Mouse (Mus musculus): ENCODE results near the gene Hbb-bh1.
A peak's percentile ranks its signal among the peaks of the same experiment; 100 is the strongest.
"Not testable (repeated sequence)": the region's sequence is repeated elsewhere in the genome, so short reads cannot be mapped to it uniquely, and the experiment has no call there.

Gene Hbb-bh1

GRCm38 (mm10) chr7:103843034-103843433 is at the start of gene Hbb-bh1:
Gene Hbb-bh1, minus strand, starts transcription at chr7:103843164.
- peak; percentile 36 for DNase-seq (ENCODE audit: low spot score)

- DNase-seq (ENCODE audit: low spot score): no peak
Measured at GRCm38 (mm10) chr7:103886152-103886551, 43.2 kb upstream of the Hbb-bh1 start, which contains the start of gene Olfr66. Gene Olfr66, minus strand, starts transcription at chr7:103886252.

- no peak for DNase-seq (ENCODE audit: low spot score)
Measured at GRCm38 (mm10) chr7:103877093-103877492, 34.1 kb upstream of the Hbb-bh1 start.

- DNase-seq (ENCODE audit: low spot score): no peak
Measured at GRCm38 (mm10) chr7:103874451-103874850, 31.5 kb upstream of the Hbb-bh1 start.

GRCm38 (mm10) chr7:103873064-103873463 is 30.1 kb upstream of the Hbb-bh1 start:
- DNase-seq (ENCODE audit: low spot score): no peak

- no peak for DNase-seq (ENCODE audit: low spot score)
Measured at GRCm38 (mm10) chr7:103870667-103871066, 27.7 kb upstream of the Hbb-bh1 start.

- peak; percentile 17 for DNase-seq (ENCODE audit: low spot score)
Measured at GRCm38 (mm10) chr7:103865716-103866115, 22.8 kb upstream of the Hbb-bh1 start.

- no peak for DNase-seq (ENCODE audit: low spot score)
Measured at GRCm38 (mm10) chr7:103861531-103861930, 18.6 kb upstream of the Hbb-bh1 start.

GRCm38 (mm10) chr7:103860855-103861254 is 17.9 kb upstream of the Hbb-bh1 start:
- peak; percentile 66 for DNase-seq (ENCODE audit: low spot score)

- peak; percentile 41 for DNase-seq (ENCODE audit: low spot score)
Measured at GRCm38 (mm10) chr7:103859076-103859475, 16.1 kb upstream of the Hbb-bh1 start.

- no peak for DNase-seq (ENCODE audit: low spot score)
Measured at GRCm38 (mm10) chr7:103854669-103855068, 11.7 kb upstream of the Hbb-bh1 start.

GRCm38 (mm10) chr7:103853090-103853489 is 10.1 kb upstream of the Hbb-bh1 start, which contains the start of gene Hbb-y:
Gene Hbb-y, minus strand, starts transcription at chr7:103853216.
- peak; percentile 28 for DNase-seq (ENCODE audit: low spot score)

- no peak for DNase-seq (ENCODE audit: low spot score)
Measured at GRCm38 (mm10) chr7:103844525-103845325, 1.8 kb upstream of the Hbb-bh1 start.

GRCm38 (mm10) chr7:103840268-103840667 is 2.7 kb downstream of the Hbb-bh1 start, which contains the start of gene Hbb-bh2:
Gene Hbb-bh2, minus strand, starts transcription at chr7:103840520.
- DNase-seq (ENCODE audit: low spot score): no peak

- no peak for DNase-seq (ENCODE audit: low spot score)
Measured at GRCm38 (mm10) chr7:103827808-103828207, 15.2 kb downstream of the Hbb-bh1 start, which contains the start of gene Hbb-bs. Gene Hbb-bs, minus strand, starts transcription at chr7:103828096.

- DNase-seq (ENCODE audit: low spot score): not testable (repeated sequence)
Measured at GRCm38 (mm10) chr7:103827139-103827538, 15.8 kb downstream of the Hbb-bh1 start.

- no peak for DNase-seq (ENCODE audit: low spot score)
Measured at GRCm38 (mm10) chr7:103826255-103826887, 16.6 kb downstream of the Hbb-bh1 start.

- no peak for DNase-seq (ENCODE audit: low spot score)
Measured at GRCm38 (mm10) chr7:103825536-103826254, 17.3 kb downstream of the Hbb-bh1 start.

GRCm38 (mm10) chr7:103824597-103824996 is 18.4 kb downstream of the Hbb-bh1 start:
- DNase-seq (ENCODE audit: low spot score): no peak

- not testable (repeated sequence) for DNase-seq (ENCODE audit: low spot score)
Measured at GRCm38 (mm10) chr7:103815085-103815484, 27.9 kb downstream of the Hbb-bh1 start.

- no peak for DNase-seq (ENCODE audit: low spot score)
Measured at GRCm38 (mm10) chr7:103813766-103814165, 29.2 kb downstream of the Hbb-bh1 start, which contains the start of gene Hbb-bt. Gene Hbb-bt, minus strand, starts transcription at chr7:103813996.

- not testable (repeated sequence) for DNase-seq (ENCODE audit: low spot score)
Measured at GRCm38 (mm10) chr7:103813152-103813551, 29.8 kb downstream of the Hbb-bh1 start.

All from yolk sac, embryonic 10.5 days (tissue).